Mouse (Mus musculus): ENCODE results near the gene Pagr1b.
A peak's percentile ranks its signal among the peaks of the same experiment; 100 is the strongest.

Pagr1b gene

GRCm38 (mm10) chr7:127019306-127019960, 3.1 kb upstream of the Pagr1b start:
- DNase-seq, result no peak

- peak in 1 of 2 experiments; percentile 36 for DNase-seq
Measured at GRCm38 (mm10) chr7:127018416-127019305, 2.4 kb upstream of the Pagr1b start.

DNA sequence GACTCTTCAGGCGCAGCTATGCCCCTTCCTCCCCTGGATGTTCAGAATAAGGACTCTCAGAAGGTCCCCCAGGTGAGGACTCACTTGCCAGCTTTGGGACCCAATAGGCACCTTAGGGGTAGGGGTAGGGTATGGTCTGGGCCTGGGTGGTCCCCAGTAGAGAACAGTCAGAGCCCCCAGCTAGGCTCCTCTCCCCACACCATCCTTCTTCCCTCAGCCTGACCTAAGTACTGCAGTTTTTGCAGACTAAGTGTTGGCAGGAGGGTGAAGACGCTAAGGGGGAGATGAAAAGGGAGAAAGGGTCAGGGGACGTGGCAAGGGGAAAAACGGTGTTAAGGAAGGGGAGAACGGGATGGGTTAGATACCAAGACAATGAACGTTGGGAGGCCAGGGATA, 1.7 kb upstream of the Pagr1b start:
- DNase-seq, result no peak

GRCm38 (mm10) chr7:127016971-127017949, 976 bp upstream of the Pagr1b start, which contains the start of gene Pagr1a:
Gene Pagr1a, minus strand, starts transcription at chr7:127017352.
- peak; percentile 95 to 97 for DNase-seq

GRCm38 (mm10) chr7:127016486-127016938, 228 bp upstream of the Pagr1b start:
- DNase-seq, result no peak

GRCm38 (mm10) chr7:127016081-127016480, 203 bp downstream of the Pagr1b start:
- peak in 1 of 2 experiments; percentile 51 for DNase-seq

- DNase-seq, result no peak
Measured at GRCm38 (mm10) chr7:127014993-127015392, 1.3 kb downstream of the Pagr1b start.

GRCm38 (mm10) chr7:127014320-127014719, 2.0 kb downstream of the Pagr1b start, which contains the start of gene Mvp:
Gene Mvp, minus strand, starts transcription at chr7:127014621.
- DNase-seq, result peak; percentile 64 to 65

GRCm38 (mm10) chr7:127013385-127013784, 2.9 kb downstream of the Pagr1b start:
- no peak for DNase-seq

DNA sequence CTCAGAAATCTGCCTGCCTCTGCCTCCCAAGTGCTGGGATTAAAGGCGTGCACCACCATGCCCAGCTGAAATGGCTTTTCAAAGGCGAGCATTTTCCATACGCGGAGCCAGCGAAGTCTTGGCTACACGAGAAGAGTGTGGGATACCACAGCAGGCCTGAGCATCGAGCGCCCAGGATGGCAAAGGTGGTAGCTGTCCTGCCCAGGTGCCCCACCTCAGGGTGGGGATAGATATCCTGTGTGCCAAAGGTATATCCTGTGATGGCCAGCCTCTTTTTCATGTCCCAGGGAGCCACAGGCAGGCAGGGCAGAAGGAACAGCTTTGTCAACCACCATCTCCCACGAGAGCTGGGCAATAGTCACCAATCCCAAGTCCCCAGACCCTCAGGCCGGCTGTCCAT, 3.4 kb downstream of the Pagr1b start:
- DNase-seq, result no peak

DNA sequence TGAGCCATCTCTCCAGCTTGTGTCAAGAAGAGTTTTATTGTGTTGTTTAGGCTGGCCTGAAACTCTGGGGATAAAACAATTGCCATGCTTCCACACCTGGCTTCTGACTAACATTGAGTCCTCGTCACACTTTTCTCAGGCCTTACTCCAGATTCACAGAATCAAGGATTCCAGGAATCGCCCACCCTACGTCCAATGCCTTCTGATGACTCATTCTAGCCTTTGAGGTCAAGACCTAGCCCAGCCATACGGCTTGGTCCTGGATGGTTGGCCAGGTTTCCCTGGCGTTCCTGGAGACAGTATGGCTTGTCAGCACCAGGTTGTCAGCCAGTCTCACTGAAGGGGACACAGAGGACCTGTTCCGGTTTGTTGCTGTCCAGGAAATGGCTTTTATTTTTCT, 3.9 kb downstream of the Pagr1b start:
- no peak for DNase-seq

DNA sequence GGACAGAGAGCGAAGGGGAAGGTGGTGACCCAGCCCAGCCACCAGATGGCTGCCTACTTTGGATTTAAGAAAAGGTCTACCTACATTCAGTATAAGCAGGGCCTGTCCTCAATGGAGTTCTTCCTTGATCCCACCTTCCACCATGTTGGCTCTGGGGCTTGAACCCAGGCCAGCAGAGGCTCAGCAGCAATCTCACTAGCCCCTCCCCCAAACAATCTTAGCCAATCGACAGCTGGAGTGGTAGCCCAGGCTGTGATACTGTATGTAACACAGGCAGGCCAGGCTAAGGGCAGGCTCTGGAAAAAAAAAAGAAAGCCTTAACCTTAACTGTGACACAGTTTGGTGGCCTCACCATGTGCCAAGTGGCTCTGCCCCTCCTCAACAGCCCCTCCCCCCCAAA, 4.6 kb downstream of the Pagr1b start:
- DNase-seq, result no peak

- DNase-seq, result no peak
Measured at GRCm38 (mm10) chr7:127011051-127011450, 5.2 kb downstream of the Pagr1b start.

DNA sequence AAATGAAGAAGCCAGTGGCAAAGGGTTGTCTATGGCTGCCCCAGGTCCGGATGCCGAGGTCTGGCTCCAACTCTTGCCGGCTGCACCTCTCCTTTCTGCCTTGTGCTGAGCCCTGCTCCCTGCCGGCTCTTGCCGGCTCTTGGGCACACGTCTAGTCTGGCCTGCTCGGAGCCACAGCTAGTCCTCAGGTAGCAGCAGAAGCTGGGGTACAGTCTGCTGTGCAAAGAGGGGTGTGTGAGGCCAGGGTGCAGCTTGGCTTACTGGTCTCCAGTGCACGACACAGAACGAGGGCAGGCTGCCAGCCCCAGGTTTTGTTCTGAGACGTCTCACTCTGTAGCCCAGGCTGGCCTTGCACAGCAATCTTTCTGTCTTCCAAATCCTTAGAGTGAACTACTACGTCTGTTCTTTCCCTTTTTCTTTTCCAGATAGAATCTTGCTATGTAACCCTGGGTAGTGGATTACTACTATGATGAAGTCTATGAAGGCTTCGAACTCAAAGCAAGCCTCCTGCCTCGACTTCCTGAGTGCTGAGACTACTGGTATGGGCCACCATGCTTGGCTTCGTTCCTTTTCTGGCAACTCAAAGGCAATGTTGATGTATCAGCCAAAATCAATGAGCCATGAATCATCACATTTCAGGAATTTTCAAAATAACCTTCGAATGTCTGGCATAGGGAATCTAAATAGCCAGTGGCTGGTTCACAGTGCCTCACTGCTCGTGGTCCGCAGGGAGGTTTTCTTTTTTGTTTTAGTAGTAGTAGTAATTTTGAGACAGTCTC, 6.8 kb downstream of the Pagr1b start:
- DNase-seq, result no peak

GRCm38 (mm10) chr7:127008239-127009019, 7.9 kb downstream of the Pagr1b start:
- DNase-seq, result no peak

DNA sequence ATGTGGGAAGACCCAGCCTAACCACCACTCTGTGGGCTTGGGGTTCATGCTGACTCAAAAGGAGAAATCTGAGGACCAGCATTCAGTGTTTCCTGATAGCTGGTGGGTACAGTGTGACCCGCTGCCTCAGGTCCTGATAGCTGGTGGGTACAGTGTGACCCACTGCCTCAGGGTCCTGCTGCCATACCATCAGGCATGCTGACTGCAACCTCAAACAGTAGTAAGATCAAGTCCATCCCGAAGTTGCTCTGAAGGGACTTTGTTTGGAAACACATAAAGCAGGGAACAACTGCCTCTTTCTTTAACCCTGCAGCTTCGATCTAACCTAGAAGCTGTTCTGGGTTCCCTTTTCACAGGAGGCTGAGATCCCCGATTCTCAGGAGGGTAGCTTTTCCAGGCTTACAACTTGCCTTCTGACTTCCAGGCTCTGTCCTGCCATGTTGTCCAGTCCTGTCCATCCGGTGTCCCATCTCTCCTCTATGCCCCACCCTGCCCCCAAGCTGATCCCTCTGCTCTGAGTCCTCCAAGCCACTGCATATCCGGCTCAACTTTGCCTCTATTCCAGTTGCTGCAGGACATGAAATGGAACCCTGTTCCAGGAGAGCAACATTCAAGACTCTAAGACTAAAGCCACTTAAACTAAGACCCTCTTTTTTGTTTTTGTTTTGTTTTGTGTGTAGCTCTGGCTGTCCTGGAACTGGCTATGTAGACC, 8.8 kb downstream of the Pagr1b start:
- no peak for DNase-seq

DNA sequence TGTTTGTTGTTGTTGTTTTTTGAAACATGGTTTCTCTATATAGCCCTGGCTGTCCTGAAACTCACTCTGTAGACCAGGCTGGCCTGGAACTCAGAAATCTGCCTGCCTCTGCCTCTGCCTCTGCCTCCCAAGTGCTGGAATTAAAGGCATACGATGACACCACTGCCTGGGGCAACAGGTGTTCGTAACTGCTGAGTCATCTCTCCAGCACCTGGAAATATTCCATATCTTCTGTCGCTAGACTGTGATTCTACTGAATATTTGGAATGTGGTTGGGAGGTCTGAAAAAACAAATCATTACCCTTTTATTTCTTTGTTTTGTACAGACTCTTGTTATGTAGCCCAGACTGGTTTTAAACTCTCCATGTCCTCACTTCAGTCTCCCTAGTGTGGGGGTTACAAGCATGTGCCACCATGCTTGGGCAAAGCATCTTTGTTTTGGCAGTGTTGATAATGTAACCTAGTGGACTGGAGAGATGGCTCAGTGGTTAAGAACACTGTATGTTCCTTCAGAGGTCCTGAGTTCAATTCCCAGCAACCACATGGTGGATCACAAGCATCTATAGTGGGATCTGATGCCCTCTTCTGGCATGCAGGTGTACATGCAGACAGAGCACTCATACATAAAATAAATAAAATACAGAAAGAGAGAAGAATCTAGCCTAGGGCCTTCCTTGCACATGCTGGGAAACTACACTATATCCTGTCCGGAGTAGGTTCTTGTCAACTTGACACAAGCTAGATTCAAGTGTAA, 12.0 kb downstream of the Pagr1b start:
- no peak for DNase-seq

- DNase-seq, result no peak
Measured at GRCm38 (mm10) chr7:127003620-127004019, 12.7 kb downstream of the Pagr1b start.

DNA sequence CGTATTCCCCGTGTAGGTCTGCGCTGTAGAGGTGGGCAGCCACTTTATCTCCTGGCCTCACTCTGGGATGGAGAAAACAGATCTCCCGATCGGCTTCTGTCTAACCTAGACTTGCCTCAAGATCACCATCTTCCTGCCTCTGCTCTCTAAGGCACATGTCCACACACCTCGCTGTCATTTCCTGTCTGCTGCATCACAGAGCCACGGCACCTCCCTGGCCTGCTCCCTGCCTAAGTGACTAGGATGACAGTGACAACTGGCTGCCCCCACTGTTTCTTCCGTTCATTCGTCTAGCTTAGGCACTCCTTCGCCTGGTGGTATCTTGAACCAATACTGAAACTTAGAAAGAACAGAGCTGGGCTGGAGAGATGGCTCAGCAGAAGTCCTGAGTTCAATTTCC, 16.7 kb downstream of the Pagr1b start:
- peak in 1 of 2 experiments; percentile 38 for DNase-seq

- DNase-seq, result no peak
Measured at GRCm38 (mm10) chr7:126996449-126996848, 19.8 kb downstream of the Pagr1b start.
